Mouse (Mus musculus) gastrocnemius, postnatal 4 days (tissue): Measurements from ENCODE around the gene Ccdc62. TPM values are rescaled to one million over a fixed set of nuclear protein-coding genes. Genes with fewer than 3 reads are reported as not detected.

Experiments used
- DNase-seq, 2 experiments: peaks; one replicate each; pipeline ENCODE4 v3.0.0; 2021 to 2022; ENCODE audit warnings: low spot score in 2 of 2, mixed read lengths in 2 of 2
- long read RNA-seq, 2 experiments: library from polyadenylated mRNA; stranded (forward); transcript quantifications; one replicate each; pipeline ENCODE4 v2.0.0; 2021
- total RNA-seq, 2 experiments: library from RNA; stranded (reverse); gene quantifications; 2 replicates each; pipeline ENCODE4 v1.2.3; 2021

Ccdc62 gene
- total RNA-seq = 1 to 10 TPM; 2.5 to 4.1 TPM
- long read RNA-seq, experiment 1, partial matches to known transcripts = 0 of 1 reads
- long read RNA-seq, experiment 1, other reads (novel, unspliced or antisense) = 0 of 1 reads
- long read RNA-seq, experiment 2, full-length matches to known transcripts = 1 of 2 reads
- long read RNA-seq, experiment 2, partial matches to known transcripts = 1 of 2 reads
- long read RNA-seq, experiment 2, other reads (novel, unspliced or antisense) = 0 of 2 reads

DNA sequence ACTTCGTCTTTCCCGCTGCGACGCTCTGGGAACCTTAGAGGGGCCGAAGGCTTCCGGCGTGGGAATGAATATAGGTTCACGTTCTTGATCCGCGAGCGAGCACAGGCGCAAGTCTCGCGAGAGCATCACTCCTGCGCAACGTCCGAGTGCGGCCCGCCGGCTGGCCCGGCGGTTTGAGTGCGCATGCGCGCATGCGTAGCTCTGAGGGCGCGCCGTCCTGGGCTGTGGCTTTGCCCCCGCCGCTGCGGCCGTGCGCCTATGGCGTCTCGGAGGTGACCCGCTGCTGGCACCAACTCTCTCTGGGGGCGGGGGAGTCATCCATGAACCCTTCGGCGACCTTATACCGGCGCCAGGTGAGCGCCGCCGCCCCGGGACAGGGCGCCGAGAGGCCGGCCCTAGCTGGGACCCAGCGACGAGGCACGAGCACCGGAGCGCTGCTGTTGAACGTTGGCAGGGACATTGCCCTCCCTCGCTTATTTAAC is at the start of gene Ccdc62:
Gene Ccdc62 (plus strand): TSS at position 172 of the 482 bp plus-strand sequence.
- DNase-seq = peak; percentile 91 to 96

DNA sequence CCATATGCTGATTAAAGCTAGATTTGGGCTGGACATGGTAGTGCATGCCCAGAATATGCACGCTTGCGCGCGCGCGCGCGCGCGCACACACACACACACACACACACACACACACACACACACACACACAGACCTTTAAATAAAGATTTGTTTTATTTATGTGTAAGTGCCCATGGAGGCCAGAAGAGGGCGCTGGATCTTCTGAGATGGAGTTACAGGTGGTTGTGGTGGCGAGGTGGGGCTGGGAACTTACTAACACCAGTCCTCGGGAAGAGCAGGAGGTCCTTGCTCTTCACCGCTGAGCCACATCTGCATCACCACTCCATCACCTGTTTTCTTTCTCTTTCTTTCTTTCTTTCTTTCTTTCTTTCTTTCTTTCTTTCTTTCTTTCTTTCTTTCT is 49.7 kb upstream of the Ccdc62 start:
- no peak for DNase-seq

DNA sequence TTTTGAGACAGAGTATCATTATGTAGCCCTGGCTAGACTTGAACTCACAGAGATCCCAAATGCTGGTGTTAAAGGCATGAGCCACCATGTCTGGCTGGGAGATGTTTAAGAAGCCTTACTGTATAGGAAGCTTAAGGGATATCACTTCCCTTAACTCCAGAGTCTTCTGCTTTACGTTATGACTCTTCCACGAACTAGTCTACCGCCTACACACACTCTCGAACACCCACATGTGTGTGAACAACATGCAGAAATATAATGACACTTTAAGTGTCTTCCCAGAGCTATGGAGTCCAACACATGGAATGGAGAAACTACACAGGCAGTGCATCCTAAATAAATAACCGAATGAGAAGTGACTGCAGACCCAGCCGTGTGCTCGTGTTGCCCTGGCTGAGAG is 46.6 kb upstream of the Ccdc62 start:
- DNase-seq = no peak

DNA sequence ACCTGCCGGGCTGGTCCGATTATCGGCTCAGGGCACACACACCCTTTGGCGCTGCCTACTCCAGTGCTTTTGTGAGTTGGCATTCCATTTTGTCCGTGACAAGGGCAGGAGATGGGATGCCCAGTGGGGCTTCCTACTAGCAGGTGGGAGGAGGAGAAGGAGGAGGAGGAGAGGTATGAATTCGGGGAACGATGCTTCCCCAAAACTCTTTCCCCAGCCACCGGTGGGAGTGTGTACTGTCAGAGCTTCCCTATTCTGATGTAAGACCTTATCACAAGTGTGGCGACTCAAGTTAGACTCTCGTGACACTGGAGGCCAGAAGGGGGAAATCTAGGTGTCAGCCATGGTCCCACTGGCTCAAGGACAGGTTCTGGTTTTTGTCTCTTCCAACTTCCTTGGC is 46.1 kb upstream of the Ccdc62 start:
- DNase-seq = no peak

DNA sequence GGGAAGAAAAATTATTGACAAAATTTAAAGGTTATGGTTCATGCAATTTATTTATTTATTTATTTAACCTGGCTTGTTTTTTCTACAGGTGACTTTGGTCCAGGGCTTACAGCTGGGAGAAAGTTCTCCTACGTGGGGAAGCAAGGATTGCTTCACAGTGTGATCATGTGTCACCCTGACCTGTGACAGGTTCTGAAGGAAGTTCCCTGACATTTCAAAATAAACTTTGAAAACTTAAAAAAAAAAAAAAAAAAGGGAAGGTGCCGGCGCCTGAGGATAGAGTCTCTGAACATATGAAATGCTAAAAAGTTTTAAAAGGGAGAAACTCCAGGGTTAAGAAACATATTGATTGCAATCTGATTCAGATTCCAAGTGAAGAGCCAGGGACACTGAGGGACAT is 44.1 kb upstream of the Ccdc62 start:
- DNase-seq = no peak

DNA sequence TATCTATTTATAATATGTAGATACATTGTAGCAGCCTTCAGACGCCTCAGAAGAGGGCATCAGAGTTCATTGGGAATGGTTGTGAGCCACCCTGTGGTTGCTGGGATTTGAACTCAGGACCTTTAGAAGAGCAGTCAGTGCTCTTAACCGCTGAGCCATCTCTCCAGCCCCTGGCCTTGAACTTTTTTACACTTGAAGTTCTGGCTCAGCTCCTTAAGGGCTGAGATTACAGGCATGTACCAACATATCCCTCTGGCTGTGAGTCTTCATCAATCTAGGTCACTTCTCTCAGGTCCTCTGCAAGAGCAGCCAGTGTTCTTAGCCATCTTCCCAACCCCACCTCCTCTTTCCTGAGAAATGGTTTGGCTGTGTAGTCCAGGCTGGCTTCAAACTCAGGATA is 40.2 kb upstream of the Ccdc62 start:
- DNase-seq = no peak

DNA sequence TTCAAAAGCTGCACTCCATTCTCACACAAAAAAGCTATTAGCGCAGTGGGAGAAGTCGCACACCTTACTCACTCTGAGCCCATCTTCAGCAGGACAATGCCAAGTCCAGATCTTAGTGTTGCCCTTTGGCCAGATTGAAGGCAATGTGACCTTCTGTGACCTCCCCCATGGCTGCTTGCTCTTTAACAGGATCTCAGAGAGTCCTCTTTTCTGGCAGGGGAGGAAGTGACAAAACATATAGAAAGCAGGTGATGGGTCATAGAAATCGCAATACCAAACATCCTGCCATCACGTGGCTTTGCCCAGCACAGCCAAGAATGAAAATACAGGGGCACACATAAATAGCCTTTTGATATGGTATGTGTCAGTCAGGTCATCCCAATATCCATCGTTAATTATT is 39.5 kb upstream of the Ccdc62 start:
- no peak for DNase-seq

DNA sequence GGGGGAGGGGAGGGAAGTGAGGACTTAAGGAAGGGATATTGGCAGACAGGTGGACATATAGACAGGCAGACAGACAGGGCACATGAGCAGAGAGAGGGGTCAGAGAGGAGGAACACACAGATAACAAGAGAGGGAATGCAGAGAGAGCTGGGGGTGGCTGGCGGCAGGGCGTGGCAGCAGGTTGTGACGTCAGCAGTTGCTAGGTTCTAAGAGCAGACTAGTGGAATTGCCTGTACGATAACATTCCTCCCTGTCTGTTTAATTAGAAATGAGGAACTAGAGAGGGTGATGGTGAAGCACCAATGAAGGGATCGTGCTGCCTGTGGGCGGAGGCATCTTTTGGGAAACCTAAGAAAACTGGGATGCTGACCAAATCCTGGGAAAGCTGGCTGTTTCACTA is 38.8 kb upstream of the Ccdc62 start:
- DNase-seq = no peak

DNA sequence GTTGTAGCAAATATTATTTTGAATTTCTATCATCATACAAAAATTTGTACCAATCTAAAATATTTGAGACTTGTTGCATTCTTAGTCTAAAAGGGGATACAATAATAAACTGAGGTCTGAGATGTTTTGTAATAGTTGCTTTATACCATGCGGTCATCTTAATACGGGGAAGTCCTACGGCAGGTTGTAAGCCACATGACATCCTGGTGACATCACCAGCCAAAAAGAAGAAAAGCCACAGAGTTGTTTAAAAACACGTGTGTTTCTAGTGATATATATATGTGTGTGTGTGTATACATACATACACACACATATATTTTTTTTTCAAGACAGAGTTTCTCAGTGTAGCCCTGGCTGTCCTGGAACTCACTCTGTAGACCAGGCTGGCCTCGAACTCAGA is 37.0 kb upstream of the Ccdc62 start:
- no peak for DNase-seq

DNA sequence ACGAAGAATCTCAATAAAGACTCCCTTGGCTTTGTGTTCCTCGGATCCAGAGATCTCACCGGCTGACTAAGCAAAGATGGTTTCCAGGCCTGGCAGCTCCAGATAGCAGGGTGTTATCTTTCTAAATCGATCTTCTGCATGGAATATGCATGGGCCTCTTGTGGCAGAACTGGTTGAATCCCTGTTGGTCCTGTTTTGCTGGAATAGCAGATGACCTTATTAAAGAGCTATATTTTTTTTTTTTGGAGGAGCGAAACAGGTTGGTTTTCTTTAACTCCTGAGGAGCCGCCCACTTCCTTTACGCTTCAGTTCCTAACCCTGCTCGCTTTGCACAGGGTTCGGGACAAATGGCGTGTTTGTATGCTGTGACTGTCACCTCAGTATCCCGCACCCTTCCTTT is 34.1 kb upstream of the Ccdc62 start:
- no peak for DNase-seq

DNA sequence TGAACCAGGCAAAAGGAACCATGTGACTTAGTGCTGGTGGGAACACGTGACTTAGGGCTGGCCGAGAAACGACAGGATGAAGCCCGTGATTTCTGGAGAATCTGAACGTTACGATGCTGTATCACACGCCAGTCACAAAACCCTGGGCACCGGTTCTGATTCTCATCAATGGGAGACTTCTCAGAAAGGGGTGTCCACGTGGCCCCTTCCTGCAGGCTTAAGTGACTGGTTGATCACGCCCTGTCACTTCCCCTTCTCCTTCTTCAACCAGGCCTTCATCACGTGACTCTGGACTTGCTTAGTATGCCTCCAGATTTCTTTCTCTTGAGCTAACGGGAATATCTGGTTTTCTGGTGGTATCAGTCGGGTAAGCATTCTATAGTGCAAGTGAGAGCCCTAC is 33.1 kb upstream of the Ccdc62 start:
- no peak for DNase-seq

DNA sequence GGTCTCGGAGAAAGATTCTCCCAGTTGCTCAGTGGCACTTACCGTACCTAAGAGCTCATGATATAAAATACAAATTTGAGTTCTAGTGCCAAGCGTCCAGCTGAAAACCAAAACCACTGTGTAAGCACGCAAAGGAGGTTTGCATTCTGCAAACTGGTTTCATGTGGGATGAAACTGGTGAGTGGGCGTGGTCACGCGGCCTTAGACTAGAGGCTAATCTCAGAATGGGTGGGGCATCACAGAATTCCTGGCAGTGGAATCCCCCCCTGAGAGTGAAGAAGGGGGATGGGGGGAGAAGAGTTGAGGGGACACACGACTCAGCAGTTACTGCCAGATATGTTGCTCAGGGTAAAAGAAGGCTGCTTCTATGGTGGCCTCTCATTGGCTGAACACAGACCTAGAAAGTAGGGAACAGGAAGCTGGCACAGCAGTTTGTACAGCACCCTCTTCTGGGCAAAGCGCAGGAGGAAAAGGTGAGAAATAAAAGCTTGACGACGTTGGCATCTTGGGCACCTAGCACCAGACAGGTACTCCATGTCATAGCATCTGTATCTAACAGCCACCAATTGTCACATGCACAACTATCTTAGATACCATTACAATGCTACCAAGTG is 26.3 kb upstream of the Ccdc62 start:
- no peak for DNase-seq

DNA sequence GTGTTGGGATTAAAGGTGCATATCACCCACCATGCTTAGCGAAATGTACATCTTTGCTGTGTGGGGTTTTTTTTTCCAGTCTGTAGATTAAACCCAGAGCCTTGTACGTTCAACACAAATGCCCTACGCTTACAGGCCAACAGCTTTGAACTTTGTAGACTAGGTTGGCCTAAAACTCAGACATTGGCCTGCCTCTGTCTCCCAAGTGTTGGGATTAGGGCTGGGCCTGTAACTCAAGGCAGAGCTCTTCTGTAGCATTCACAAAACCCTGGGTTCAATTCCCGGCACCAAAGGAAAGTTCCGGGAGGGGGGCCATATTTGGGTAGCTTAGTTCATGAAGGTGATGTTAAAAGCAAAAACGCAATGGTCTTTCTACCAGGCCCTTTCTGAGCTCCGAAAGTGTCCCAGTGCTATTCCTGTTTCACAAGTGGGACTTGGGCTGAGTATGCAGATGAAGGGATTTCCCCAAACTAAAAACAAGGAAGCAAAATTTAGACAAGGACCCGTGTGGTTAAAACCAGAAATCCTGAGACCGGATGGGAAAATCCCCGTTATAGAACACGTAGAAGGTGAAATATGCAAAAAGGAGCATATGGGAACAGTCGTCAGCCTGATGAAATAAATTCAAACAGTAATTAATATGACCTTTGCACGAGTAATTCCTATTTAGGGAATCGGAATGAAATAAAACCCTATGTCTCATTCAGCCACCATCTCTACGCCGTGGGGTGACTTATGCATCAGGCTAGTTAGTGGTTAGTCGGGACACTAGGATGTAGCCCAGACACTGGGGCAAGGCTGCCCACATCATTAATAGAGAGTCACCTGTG is 24.1 kb upstream of the Ccdc62 start:
- no peak for DNase-seq

DNA sequence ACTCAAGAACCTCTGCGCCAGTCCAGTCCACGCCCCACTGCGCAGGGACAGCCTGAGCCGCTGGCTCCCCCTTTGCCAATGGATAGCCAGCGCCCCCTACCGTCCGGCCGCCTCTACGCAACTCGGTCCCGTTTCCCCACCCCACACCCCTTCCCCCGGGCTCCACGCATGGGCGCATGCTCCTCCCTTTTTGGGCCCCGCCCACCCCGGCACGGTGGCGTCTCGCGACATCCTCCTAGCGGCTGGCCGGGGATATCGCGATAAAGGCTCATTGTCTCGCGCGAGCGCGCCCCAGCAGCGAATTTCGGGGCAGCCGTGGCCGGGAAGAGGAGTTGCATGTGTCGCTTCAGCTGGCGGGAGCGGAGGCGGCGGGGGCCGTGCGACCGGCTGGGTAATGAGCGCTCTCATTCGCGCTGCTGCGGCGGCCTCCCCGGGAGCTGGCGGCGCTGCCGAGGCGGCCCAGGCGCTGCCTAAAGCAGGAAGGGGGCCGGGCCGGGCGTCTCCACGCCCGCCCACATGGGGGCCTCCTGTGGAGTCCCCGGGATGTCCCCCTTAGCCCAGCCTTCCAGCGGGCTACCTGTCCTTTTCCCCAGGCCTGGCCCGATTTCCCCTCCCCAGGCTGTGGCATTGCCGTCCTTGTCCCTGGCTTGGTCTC is 23.4 kb upstream of the Ccdc62 start, which contains the start of gene Denr:
Gene Denr (plus strand): TSS at position 200 of the 655 bp plus-strand sequence.
- DNase-seq = peak; percentile 100

DNA sequence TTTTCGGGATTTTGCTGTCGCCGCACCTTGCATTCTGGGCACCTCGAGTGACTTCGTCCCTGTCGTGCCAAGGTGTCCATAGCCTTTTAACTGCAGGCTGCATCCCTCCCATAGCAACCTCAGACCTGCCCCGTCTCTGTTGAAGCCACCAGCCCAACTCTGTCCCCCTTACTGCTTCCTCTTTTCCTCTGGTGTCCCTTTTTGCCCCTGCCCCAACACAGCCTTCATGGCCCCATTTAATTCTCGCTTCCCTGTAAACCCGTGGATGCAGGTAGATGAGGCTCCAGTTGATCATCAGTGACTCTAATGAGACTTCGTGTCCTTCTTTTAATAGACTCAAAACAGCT is 22.9 kb upstream of the Ccdc62 start:
- no peak for DNase-seq

DNA sequence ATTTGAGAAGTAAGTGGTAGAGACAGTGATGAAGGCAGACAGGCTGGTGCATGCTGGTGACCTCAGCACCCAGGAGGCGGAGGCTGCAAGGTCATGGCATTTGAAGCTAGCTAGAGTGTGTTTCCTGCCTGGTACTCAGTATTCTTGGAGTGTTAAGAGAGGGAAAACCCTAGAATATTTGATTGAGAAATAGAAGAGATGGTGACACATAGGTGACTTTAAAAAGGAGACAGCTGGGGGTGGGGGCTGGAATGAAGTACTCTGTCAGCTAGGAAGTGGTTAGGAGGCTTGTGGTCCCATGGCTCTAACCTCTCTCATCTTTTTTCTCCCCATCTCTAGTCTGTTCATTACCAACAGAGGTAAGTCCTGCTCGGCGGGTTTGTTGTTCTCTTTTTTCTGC is 15.6 kb upstream of the Ccdc62 start:
- no peak for DNase-seq

DNA sequence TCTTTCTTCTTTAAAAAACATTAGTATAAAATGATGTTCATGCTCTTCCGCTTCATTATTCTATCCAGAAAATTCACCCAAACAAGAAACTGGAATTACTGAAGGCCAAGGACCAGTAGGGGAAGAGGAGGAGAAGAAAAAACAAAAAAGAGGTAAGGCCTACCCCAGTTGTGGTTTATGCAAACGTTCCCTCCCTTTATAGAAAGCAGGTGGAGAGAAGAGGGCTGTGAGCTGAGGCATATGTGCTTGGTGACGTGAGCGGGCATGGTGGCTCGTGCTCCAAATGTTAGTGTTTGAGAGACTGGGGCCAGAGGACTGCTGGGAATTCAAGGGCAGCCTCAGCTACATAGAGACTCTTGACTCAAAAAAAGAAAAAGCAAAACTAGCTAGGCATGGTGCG is 8.4 kb upstream of the Ccdc62 start:
- no peak for DNase-seq

DNA sequence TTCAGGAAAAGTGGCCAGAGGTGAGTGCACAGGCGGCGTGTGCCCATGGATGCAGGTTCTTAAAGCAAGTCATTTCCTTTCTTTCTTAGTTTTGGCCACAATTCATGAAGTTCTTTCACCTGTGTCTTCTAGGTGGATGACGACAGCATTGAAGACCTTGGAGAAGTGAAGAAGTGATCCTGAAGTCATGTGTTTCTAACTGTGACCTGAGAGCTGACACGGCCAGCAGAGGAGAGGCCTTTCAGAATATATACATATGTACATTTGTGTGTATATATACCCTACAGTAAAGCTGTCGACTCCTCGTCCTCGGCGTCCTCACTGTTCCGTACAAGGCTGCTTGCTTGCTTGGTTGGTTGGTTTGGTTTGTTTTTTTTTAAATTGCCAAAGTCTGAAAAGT is 3.4 kb upstream of the Ccdc62 start, which contains the start of gene Gm43518:
Gene Gm43518 (plus strand): TSS at position 301 of the 400 bp plus-strand sequence.
- no peak for DNase-seq

DNA sequence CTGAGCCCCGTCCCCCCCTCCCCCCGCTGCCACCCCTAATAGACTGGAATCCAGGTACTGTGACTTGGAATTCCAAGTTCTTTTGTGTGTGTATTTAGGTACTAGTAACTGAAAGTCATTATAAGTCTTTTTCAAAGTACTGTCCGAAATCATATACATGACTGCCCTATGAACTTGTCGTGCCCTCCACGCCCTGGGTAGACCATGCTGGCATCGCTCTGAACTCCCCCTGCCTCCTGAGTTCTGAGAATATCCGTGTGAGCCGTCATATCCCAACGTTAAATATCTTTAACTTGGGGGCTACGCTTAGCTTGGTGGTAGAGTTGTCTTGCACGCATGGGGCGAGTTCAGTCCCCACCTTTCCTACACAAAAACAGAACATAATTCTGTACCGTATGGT is 652 bp downstream of the Ccdc62 start:
- no peak for DNase-seq

DNA sequence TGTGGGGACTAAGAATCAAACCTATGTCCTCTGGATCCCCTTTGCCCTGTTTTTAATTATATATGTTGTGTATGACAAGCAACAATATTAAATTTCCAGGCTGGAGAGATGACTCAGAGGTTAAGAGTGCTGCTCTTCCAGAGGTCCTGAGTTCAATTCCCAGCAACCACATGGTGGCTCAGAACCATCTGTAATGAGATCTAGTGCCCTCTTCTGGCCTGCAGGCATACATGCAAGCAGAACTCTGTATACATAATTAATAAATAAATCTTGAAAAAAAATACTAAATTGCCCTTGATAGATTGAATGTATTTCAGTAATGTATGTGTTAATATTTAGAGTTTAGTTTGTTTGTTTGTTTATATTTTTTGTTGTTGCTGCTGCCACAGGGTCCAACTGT is 2.4 kb downstream of the Ccdc62 start:
- no peak for DNase-seq

DNA sequence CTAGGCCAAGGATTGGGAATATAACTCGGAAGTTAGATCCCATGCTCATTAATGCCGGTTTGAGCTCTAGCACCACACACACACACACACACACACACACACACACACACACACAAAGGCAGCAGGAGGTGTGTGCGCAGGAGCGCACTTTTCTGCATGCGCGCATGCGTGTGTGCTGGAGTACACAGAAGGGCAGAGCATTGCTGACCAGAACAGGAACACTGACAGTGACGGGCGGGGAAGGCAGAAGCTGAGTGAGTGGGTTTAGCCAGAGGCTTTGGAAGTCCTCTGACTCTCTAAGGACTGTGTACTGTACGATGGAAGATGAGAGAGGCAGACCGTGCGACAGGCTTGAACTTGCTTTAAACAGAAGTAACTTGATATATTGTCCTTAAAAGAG is 3.1 kb downstream of the Ccdc62 start:
- DNase-seq = no peak
